Comparison of ENCODE assay signal across 13 mouse cellular contexts in the genomic region with DNA sequence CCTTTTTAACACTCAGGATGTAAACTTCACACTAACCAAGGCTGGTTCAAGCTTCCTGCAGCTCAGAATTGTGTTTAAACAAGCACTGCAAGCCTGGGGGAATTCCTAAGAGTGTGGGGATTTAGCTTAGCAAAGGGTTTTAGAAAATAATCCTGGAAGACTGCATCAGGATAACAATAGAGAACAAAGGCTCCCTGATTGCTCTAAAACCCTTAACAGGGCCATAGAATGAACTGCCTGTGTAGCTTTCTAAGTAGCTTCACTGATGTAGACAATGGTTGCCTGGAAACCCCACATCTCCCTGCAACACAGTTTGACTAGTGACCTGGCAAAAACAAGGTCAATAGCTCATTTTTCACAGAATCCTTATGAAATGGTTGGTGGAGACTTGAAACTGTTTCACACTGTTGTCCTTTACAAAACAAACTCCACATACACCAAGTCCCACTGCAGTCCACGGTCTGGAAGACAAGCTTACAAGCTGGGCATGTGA.
A peak's percentile ranks its signal among the peaks of the same experiment; 100 is the strongest.
DNase-seq lines count a peak whose midpoint lies in the region; ATAC-seq and TF ChIP-seq lines count a peak whose summit lies in the region.
"Had no signal": no experiment of that assay in that cellular context is flagged by ENCODE, and none has a peak within 500 bp of the region (broad histone marks: within the 10 kb centered on the region; RNA-seq: fewer than 3 reads in every experiment).

No protein-coding gene starts in this region.

- no peak for TF ChIP-seq CTCF in kidney, adult 2 months (conservative IDR thresholded peaks at IDR 0.05; ENCODE audit: insufficient read depth, insufficient read length, low read depth, low read length)

- no peaks in the 10 kb centered on the region for H3K27me3 ChIP-seq in forebrain, embryonic 14.5 days (replicated peaks; ENCODE audit: control insufficient read depth, insufficient read depth, low read length)
- peaks cover 76% of the 10 kb centered on the region for H3K27me3 ChIP-seq in midbrain, embryonic 11.5 days (ENCODE audit: control insufficient read depth, insufficient read depth, low read length)
- H3K27me3 ChIP-seq in kidney, adult 2 months (replicated peaks; ENCODE audit: control insufficient read depth, insufficient read depth, low read length): no peaks in the 10 kb centered on the region
- H3K27me3 ChIP-seq: kidney, embryonic 15.5 days; Patski; stomach, embryonic 15.5 days had no signal

- no peaks in the 10 kb centered on the region for H3K36me3 ChIP-seq in forebrain, embryonic 14.5 days (ENCODE audit: control insufficient read depth, insufficient read depth, low read length)
- no peaks in the 10 kb centered on the region for H3K36me3 ChIP-seq in midbrain, embryonic 11.5 days (ENCODE audit: control insufficient read depth, insufficient read depth, low read length)
- no peaks in the 10 kb centered on the region for H3K36me3 ChIP-seq in kidney, adult 2 months (ENCODE audit: control insufficient read depth, insufficient read depth, low read length)
- H3K36me3 ChIP-seq: kidney, embryonic 15.5 days; stomach, embryonic 15.5 days had no signal

- no peak overlapping the region for H3K4me3 ChIP-seq in forebrain, embryonic 14.5 days (ENCODE audit: low read depth, low read length)
- H3K4me3 ChIP-seq in midbrain, embryonic 11.5 days (ENCODE audit: low read depth, low read length): no peak overlapping the region
- no peak overlapping the region for H3K4me3 ChIP-seq in kidney, adult 2 months (ENCODE audit: insufficient read depth, low read depth, low read length)
- H3K4me3 ChIP-seq: kidney, embryonic 15.5 days; stomach, embryonic 15.5 days had no signal

- H3K9ac ChIP-seq in forebrain, embryonic 14.5 days (ENCODE audit: low read length): no peak overlapping the region
- no peak overlapping the region for H3K9ac ChIP-seq in midbrain, embryonic 11.5 days (ENCODE audit: low read length)
- H3K9ac ChIP-seq: kidney, embryonic 15.5 days; liver, embryonic 14.5 days; stomach, embryonic 15.5 days had no signal

- H3K9me3 ChIP-seq in forebrain, embryonic 14.5 days (replicated peaks; ENCODE audit: control insufficient read depth, low read length): no peaks in the 10 kb centered on the region
- H3K9me3 ChIP-seq in midbrain, embryonic 11.5 days (ENCODE audit: control insufficient read depth, low read length): no peaks in the 10 kb centered on the region
- H3K9me3 ChIP-seq: kidney, embryonic 15.5 days; stomach, embryonic 15.5 days had no signal

- peak overlapping the region; percentile 36; the same call in 1 of the 2 replicates for H3K27ac ChIP-seq in forebrain, embryonic 14.5 days (ENCODE audit: low read depth, low read length)
- no peak overlapping the region for H3K27ac ChIP-seq in midbrain, embryonic 11.5 days (ENCODE audit: low read depth, low read length)
- no peak overlapping the region for H3K27ac ChIP-seq in kidney, adult 2 months (ENCODE audit: insufficient read depth, low read depth, low read length)
- H3K27ac ChIP-seq: kidney, embryonic 15.5 days; liver, embryonic 14.5 days; stomach, embryonic 15.5 days had no signal

- TF ChIP-seq POLR2A in kidney, adult 2 months (IDR thresholded peaks at IDR 0.05; ENCODE audit: low read depth, low read length): no peak

- ATAC-seq in forebrain, embryonic 14.5 days: peak; percentile 78
- peak; percentile 92 for ATAC-seq in midbrain, embryonic 11.5 days (ENCODE audit: low FRiP score)
- ATAC-seq: Patski had no signal

- WGBS in forebrain, embryonic 14.5 days: 3% methylated on average over 1 of the region's 1 CpGs
- WGBS in midbrain, embryonic 11.5 days: 15% methylated on average over 1 of the region's 1 CpGs
- WGBS in kidney, adult 2 months: 78% methylated on average over 1 of the region's 1 CpGs

- peaks cover 13% of the 10 kb centered on the region for H3K4me1 ChIP-seq in forebrain, embryonic 14.5 days (ENCODE audit: control insufficient read depth, insufficient read depth, low read length)
- H3K4me1 ChIP-seq in midbrain, embryonic 11.5 days (ENCODE audit: control insufficient read depth, insufficient read depth, low read length): peaks cover 22% of the 10 kb centered on the region
- H3K4me1 ChIP-seq in kidney, adult 2 months (ENCODE audit: control insufficient read depth, insufficient read depth, low read length): no peaks in the 10 kb centered on the region
- H3K4me1 ChIP-seq: kidney, embryonic 15.5 days; stomach, embryonic 15.5 days had no signal

- peak; percentile 28 to 44 for DNase-seq in right cerebral cortex, postnatal 10 days (ENCODE audit: low spot score in 2 of 2)
- no peak for DNase-seq in right cerebral cortex, adult 2 months (ENCODE audit: low spot score in 2 of 2)
- DNase-seq in forebrain, embryonic 14.5 days (ENCODE audit: low spot score): peak; percentile 68
- DNase-seq in midbrain, embryonic 11.5 days (ENCODE audit: low spot score, missing footprints): peak; percentile 95
- peak; percentile 93 for DNase-seq in retina, postnatal 1 day
- no peak for DNase-seq in spleen, postnatal 14 days (ENCODE audit: low spot score in 2 of 2)
- no peak for DNase-seq in kidney, adult 2 months
- no peak for DNase-seq in gastrocnemius, postnatal 4 days (ENCODE audit: low spot score in 2 of 2)
- DNase-seq: right cerebral cortex, adult 18-20 months had no signal

- no peak overlapping the region for H3K4me2 ChIP-seq in forebrain, embryonic 14.5 days (ENCODE audit: low read length)
- H3K4me2 ChIP-seq in midbrain, embryonic 11.5 days: no peak overlapping the region
- H3K4me2 ChIP-seq: kidney, embryonic 15.5 days; stomach, embryonic 15.5 days had no signal

Comparison
In these comparisons a context has a peak if more than half of its experiments do, and no peak if none do; other contexts are left out.
1. DNase-seq: peak in right cerebral cortex, postnatal 10 days (2 of 2), forebrain, embryonic 14.5 days (single experiment), midbrain, embryonic 11.5 days (single experiment) and retina, postnatal 1 day (single experiment); none in right cerebral cortex, adult 2 months (0 of 2), spleen, postnatal 14 days (0 of 2), kidney, adult 2 months (single experiment) and gastrocnemius, postnatal 4 days (0 of 2).